ENCODE assay signal across 18 mouse cellular contexts in genomic region chr7:38054246-38054645, GRCm38 (mm10).
"Had no signal": no experiment of that assay in that cellular context is flagged by ENCODE, and none has a peak within 500 bp of the region (broad histone marks: within the 10 kb centered on the region; RNA-seq: fewer than 3 reads in every experiment).

No protein-coding gene starts in this region.

- H3K4me3 ChIP-seq: intestine, embryonic 15.5 days; liver, embryonic 13.5 days; megakaryocyte, embryonic 14.5 days; midbrain, embryonic 10.5 days; midbrain, embryonic 13.5 days; myocyte; neural tube, embryonic 13.5 days; stomach, embryonic 15.5 days had no signal

- ATAC-seq: intestine, embryonic 15.5 days; midbrain, embryonic 13.5 days; midbrain, embryonic 16.5 days had no signal

- H3K9me3 ChIP-seq: intestine, embryonic 15.5 days; liver, embryonic 13.5 days; megakaryocyte, embryonic 14.5 days; midbrain, embryonic 10.5 days; midbrain, embryonic 13.5 days; neural tube, embryonic 13.5 days; stomach, embryonic 15.5 days had no signal

- H3K27me3 ChIP-seq: intestine, embryonic 15.5 days; midbrain, embryonic 13.5 days; neural tube, embryonic 13.5 days; stomach, embryonic 15.5 days had no signal

- H3K4me1 ChIP-seq: intestine, embryonic 15.5 days; liver, embryonic 13.5 days; megakaryocyte, embryonic 14.5 days; neural tube, embryonic 13.5 days; stomach, embryonic 15.5 days had no signal

- H3K4me2 ChIP-seq: intestine, embryonic 15.5 days; liver, embryonic 13.5 days; midbrain, embryonic 13.5 days; neural tube, embryonic 13.5 days; stomach, embryonic 15.5 days had no signal

- H3K36me3 ChIP-seq: intestine, embryonic 15.5 days; liver, embryonic 13.5 days; midbrain, embryonic 10.5 days; midbrain, embryonic 13.5 days; neural tube, embryonic 13.5 days; stomach, embryonic 15.5 days had no signal

- DNase-seq: kidney, adult 2 months; kidney, postnatal 25 days; lung, adult 2 months; lung, postnatal 36 days; retina, postnatal 1 day; right cerebral cortex, postnatal 25 days; spleen, adult 18-20 months; thymus, adult 2 months had no signal

- H3K9ac ChIP-seq: intestine, embryonic 15.5 days; liver, embryonic 13.5 days; midbrain, embryonic 13.5 days; neural tube, embryonic 13.5 days; stomach, embryonic 15.5 days had no signal

- H3K27ac ChIP-seq: intestine, embryonic 15.5 days; kidney, postnatal 0 days; liver, embryonic 13.5 days; midbrain, embryonic 10.5 days; midbrain, embryonic 13.5 days; neural tube, embryonic 13.5 days; stomach, embryonic 15.5 days had no signal
